Mouse (Mus musculus) G1E (cell line): ENCODE results near the gene Fbxo11.

Experiments used
- CTCF ChIP-seq: IDR thresholded peaks from 2 replicates; pipeline ENCODE4 v1.5.1; 2012; ENCODE audit warnings: low read depth, low read length, inconsistent platforms, mixed read lengths
- GATA1 ChIP-seq: IDR thresholded peaks from 2 replicates; pipeline ENCODE4 v1.6.1; 2012; ENCODE audit warnings: borderline replicate concordance, low read length, inconsistent platforms, mixed read lengths
- POLR2AphosphoS5 ChIP-seq: IDR thresholded peaks from 2 replicates; pipeline ENCODE4 v1.6.1; 2012; ENCODE audit warnings: low read depth, low read length, inconsistent platforms; ENCODE audit not compliant: insufficient replicate concordance

- no peak for TF ChIP-seq GATA1
- TF ChIP-seq CTCF: no peak
- TF ChIP-seq POLR2AphosphoS5: no peak
Measured at GRCm38 (mm10) chr17:87963081-87964075, 101.7 kb downstream of the Fbxo11 start.
